Mouse (Mus musculus) myocyte (in vitro differentiated cells): ENCODE results near the gene Sdr42e1.

Experiments
- MAX ChIP-seq: IDR thresholded peaks from one replicate; pipeline ENCODE4 v1.6.1; 2011; ENCODE audit warnings: low read depth, mild to moderate bottlenecking, control low read depth
- POLR2A ChIP-seq: IDR thresholded peaks from one replicate; pipeline ENCODE4 v1.6.1; 2011; ENCODE audit warnings: low read depth, mild to moderate bottlenecking, control low read depth, moderate library complexity; ENCODE audit not compliant: insufficient read length
- POLR2AphosphoS2 ChIP-seq: IDR thresholded peaks from one replicate; pipeline ENCODE4 v1.6.1; 2011; ENCODE audit warnings: low read depth, control low read depth; ENCODE audit not compliant: insufficient read length
- USF1 ChIP-seq: IDR thresholded peaks from one replicate; pipeline ENCODE4 v1.6.1; 2011; ENCODE audit warnings: low read depth, mild to moderate bottlenecking, control low read depth, moderate library complexity

DNA sequence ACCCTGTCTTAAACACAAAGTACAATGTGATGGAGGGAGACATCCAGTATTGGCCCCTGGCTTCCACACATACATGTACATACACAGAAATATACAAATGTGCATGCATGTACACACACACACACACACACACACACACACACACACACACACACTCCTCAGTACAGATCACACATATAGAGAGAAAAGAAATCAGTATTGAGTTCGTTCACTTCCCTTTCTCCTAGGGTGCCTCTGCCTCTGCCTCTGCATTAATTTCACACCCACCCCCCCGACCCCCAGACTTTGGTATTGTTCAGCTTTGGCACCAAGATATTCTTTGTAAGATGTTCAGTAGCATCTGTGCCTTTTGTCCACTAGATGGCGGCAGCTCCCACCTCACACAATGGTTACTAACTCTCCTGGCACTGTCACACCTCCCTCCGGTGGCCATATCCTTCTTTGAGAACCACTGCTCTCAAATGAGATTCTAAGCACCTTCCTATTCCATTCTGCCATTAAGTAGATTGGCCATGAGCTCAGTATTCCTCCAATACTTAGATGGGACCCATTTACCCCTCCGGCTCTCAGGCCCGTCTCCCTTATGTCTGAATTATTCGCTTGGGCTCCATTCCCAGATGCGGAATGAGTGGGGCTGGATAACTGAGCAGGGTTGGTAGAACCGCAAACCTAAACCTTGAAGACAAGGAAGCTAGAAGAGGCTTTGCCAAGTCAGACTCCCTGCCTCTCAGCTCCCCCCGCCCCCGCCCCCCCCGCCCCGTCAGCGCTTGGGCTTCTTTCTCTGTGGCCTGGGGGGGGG lies 47.2 kb downstream of the Sdr42e1 start:
- no peak for TF ChIP-seq POLR2A
- no peak for TF ChIP-seq USF1
- TF ChIP-seq POLR2AphosphoS2: no peak
- no peak for TF ChIP-seq MAX
